Mouse (Mus musculus) gastrocnemius, postnatal 14 days (tissue): ENCODE data around the gene Rpn1. TPM values are rescaled to one million over a fixed set of nuclear protein-coding genes. Genes with fewer than 3 reads are reported as not detected.
A peak's percentile ranks its signal among the peaks of the same experiment; 100 is the strongest.

Experiments used
- DNase-seq: peaks from one replicate; pipeline ENCODE4 v3.0.0; 2021; ENCODE audit warnings: mixed read lengths
- intact Hi-C: fragments of 180-260 bp; cut with DNase I; formaldehyde crosslinking; loops from one replicate; pipeline ENCODE4 v1.15.1; 2025; ENCODE audit warnings: low total_unique reads
- total RNA-seq, 2 experiments: library from RNA; stranded (reverse); gene quantifications; 2 replicates each; pipeline ENCODE4 v1.2.3; 2021

Gene Rpn1
- total RNA-seq, 2 experiments from 2014 or later: 65.9 to 75.8 TPM

DNA sequence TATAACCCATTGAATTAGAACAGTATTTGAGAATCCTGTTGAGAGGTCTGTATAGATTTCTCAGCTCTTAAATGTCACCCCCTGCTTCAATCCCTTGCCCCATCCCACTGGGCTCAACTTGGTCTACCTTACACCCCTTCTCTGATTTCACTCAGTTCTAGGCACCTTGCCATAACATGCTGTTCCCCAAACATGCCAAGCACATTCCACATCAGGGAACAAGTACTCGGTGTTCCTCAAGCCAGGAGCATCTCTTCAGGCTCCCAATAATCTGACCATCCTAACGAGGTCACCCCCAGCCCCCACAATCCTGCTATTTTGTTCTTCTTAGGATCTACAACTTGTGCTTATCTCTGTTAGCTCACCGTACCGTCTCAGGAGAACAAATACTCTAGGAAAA, 21.9 kb upstream of the Rpn1 start:
- no peak for DNase-seq
- intact Hi-C loops: no loop called here

DNA sequence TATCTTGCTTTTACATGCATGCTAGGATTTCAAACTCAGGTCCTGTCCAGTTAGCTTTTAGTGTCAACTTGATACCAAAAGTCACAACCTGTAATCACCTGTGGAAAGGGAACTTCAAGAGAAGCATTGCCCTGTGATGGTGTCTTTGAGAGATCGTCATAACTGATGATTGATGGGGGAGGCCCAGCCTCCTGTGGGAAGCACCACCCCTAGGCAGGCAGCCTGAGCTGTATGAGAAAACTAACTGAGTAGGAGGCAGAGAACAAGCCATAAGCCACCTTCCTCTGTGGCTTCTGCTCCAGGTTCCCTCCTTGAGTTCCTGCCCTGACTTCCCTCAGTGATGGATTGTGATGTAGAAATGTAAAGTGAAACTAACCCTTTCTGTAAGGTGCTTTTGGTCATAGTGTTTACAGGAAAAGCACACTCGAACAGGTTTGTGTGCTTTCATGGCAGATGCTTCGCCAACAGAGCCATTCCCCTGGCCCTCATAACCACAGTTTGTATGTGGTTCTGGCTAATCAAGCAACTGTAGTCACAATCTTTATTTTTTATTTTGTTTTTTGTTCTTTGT, 20.1 kb upstream of the Rpn1 start:
- DNase-seq: no peak
- intact Hi-C loops: no loop called here

- DNase-seq: peak; percentile 45
- intact Hi-C loops: no loop called here
Measured at GRCm38 (mm10) chr6:88065116-88065515, 19.2 kb upstream of the Rpn1 start.

- DNase-seq: no peak
- intact Hi-C loops: no loop called here
Measured at GRCm38 (mm10) chr6:88065968-88066367, 18.3 kb upstream of the Rpn1 start.

DNA sequence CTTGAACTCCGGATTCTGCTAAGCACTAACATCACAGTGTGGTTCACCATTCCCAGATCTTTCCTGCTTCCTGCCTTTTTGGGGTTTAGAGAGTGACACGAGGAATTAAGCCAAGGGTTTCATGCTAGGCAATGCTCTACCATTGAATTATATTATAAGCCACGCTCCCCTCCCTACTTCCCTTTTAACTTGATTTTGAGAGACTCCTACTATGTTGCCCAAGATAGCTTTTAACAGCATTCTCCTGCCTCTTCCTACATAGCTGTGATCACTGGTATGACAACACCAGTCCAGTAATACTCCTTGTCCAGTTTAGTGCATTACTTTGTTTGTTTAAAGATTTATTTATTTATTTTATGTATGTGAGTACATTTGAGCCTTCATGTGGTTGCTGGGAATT, 16.6 kb upstream of the Rpn1 start:
- intact Hi-C loops: no loop called here
- DNase-seq: no peak

GRCm38 (mm10) chr6:88068739-88069138, 15.5 kb upstream of the Rpn1 start:
- no peak for DNase-seq
- intact Hi-C loops: no loop called here

GRCm38 (mm10) chr6:88070468-88070867, 13.8 kb upstream of the Rpn1 start:
- intact Hi-C loops: no loop called here
- no peak for DNase-seq

- DNase-seq: no peak
- intact Hi-C loops: no loop called here
Measured at GRCm38 (mm10) chr6:88071216-88071615, 13.1 kb upstream of the Rpn1 start.

DNA sequence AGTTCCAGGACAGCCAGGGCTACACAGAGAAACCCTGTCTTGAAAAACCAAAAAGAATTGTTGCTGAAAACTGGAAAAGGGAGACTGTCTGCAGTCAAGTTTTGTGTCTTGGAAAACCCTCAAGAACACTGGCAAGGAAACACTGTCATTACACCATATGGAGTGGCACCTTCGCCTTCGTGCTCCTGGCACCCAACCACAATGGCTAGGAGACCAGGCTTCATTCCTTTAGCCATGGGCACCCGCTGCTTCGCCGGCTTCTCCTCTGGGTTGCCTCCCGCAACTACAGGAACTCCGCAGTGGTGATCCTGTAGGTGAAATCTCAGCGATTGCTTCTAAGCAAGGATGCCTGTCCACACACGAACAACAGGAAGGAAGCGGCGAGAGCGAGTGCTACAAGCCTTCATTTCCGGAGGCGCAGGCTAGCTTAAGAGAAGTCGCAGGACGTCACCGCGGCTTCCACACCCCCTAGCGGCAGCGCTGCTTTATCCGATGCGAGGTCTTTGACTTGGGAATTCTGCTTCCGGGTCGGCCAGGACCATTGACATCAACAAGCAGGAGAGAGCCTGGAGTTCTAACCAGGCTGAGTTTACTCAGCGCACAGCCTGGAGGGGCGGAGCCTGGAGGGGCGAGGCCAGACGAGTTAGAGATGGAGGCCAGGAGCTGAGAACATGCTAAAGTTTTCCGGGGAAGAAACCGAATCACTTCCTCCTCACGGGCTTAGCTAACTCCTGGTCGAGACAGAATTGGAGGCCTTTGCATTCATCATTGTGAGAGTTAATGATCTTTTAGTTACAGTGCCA, 9.3 kb upstream of the Rpn1 start:
- intact Hi-C loops: no loop called here
- peak; percentile 93 for DNase-seq

DNA sequence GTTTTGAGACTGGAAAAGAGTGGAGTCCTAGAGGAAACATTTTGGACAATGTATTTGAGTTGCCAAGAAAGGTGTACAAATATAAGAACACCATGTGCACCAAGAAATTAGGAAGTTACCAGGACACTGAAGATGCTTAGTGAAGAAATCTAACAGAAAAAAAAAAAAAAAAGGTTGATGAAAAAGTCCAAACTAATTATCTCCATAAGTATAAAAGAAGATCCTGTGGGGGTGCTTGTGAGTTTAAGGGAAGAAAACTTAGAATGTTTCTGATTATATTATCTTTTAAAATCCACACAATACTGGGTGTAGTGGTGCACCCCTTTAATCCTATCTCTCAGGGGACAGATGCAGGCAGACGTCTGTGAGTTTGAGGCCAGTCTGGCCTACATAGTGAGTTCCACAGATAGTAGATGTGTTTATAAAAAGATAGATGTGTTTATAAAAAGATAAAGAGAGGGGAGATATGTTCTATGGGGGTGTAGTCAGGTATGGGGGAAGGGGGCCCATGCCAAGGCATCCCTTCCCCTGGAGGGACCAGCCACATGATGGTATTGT, 8.2 kb upstream of the Rpn1 start:
- no peak for DNase-seq
- intact Hi-C loops: no loop called here

- no peak for DNase-seq
- intact Hi-C loops: loop anchor here (5.0 kb wide), 1 partner anchor 71 kb away; no protein-coding TSS in a partner anchor
Measured at GRCm38 (mm10) chr6:88083095-88083494, 1.2 kb upstream of the Rpn1 start.

- DNase-seq: no peak
- intact Hi-C loops: loop anchor here (5.0 kb wide), 1 partner anchor 71 kb away; no protein-coding TSS in a partner anchor
Measured at GRCm38 (mm10) chr6:88083672-88084071, 610 bp upstream of the Rpn1 start.

DNA sequence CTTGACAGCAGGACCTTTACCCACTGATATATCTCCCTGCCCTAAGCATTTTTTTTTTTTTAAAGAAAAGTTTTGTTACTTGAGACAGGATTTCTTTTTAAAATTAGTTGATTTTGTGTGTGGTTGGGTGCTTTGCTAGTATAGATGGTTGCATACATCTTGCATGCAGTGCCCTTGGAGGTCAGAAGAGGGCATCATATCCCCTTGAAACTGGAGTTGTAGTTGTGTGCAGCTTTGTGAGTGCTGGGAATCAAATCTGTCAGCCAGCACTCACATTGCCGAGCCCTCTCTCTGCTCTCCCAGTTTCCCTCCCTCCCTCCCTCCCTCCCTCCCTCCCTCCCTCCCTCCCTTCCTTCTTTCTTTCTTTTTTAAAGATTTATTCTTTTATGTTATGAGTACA, 4.7 kb downstream of the Rpn1 start:
- intact Hi-C loops: no loop called here

DNA sequence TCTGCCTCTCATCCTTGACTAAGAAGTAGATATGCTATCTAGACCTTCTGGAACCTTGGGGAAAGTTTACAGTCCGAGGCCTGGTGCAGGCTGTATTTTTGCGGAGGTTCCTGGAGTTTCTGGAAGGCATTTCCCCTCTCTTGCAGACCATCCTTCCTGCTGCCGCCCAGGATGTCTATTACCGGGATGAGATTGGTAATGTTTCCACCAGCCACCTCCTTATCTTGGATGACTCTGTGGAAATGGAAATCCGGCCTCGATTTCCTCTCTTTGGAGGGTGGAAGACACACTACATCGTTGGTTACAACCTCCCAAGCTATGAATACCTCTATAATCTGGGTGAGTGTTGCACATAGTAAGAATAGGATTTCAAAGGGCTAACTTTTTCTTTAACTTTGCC, 11.1 kb downstream of the Rpn1 start:
- DNase-seq: no peak
- intact Hi-C loops: no loop called here

More for the DNA sequence above, 4.7 kb downstream of the Rpn1 start:
- DNase-seq: no peak

DNA sequence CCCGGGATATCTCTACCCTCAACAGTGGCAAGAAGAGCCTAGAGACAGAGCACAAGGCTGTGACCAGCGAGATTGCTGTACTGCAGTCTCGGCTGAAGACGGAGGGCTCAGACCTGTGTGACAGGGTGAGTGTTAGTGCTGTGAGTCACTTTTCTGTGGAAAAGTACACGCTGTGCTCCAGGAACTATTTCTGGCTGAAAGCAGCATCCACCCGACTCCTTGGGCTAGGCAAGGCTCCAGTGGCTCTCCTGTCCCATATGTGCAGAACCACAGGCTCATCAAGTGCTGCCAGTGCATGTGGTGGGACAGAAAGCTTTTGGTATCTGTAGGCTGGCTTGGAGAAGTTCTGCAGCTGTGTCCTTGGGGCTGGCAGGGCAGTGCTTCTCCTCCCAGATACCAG, 17.8 kb downstream of the Rpn1 start:
- intact Hi-C loops: loop anchor here (5.0 to 10.0 kb wide), 2 partner anchors 97 to 190 kb away; partner anchors contain the start of gene Hmces
- no peak for DNase-seq

DNA sequence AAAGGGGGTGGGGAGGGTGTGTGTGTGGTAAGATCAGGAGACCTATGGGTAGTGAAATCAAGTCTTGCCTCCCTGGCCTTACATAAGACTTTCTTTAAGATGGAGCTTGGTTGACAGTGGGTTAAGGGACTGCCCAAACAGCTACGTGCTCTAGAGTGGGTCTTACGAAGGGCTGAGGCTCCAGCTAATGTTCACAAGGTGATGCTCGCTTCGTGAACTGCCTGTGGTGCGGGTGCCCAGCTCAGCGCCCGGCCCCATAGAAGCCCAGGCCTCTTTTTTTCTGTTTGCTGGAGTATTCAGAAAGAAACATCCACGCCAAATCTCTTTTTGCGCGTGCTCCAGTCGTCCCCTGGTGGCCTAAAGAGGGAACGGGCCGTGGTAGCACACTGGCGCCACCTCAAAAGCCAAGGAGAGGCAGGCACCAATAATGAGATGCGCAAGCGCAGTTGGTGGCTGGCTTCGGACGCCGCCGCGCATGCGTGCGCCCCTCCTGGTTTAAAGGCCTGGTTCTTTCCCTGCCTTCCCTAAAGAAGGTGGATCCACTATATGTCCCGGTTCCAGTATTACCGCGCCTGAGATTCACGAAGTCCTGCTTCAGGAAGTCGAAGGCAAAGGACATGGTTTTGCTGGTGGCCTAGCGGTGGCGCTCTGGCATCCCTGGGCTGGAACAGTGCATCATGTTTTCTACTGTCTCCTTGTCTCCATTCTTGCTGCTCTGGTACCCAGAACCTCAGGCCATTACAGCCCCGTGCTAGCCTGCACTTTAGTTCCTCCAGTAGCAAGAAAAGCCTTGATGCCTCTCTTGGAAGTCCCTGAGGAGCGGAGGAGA, 21.7 kb downstream of the Rpn1 start:
- intact Hi-C loops: loop anchor here (10.0 kb wide), 1 partner anchor 101 kb away; no protein-coding TSS in a partner anchor

DNA sequence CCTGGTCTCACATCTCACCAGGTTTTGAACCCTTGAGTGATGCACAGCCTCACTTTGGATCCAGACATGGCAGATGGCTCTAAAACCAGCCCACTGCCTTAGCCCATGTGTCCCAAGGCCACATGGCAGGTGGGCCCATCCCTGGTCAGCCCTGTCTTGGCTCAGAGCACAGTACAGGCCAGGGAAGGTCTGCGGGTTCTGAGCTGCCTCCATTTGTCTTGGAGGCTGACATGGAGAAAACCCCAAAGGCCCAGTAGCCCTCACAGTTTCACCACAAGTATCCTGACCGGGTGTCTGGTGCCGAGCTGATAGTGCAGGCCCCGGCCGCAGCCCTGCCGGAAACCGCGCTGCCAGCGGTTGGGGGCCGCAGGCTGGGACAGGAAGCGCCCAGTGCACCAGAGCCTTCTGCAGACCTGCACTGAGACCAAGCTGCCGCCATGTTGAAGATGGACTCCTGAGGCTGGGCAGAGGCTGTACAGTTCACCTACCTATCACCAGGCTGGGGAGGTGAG, 22.4 kb downstream of the Rpn1 start:
- DNase-seq: no peak
- intact Hi-C loops: loop anchor here (10.0 kb wide), 1 partner anchor 102 kb away; no protein-coding TSS in a partner anchor

More for the DNA sequence above, 21.7 kb downstream of the Rpn1 start:
- DNase-seq: peak; percentile 88

DNA sequence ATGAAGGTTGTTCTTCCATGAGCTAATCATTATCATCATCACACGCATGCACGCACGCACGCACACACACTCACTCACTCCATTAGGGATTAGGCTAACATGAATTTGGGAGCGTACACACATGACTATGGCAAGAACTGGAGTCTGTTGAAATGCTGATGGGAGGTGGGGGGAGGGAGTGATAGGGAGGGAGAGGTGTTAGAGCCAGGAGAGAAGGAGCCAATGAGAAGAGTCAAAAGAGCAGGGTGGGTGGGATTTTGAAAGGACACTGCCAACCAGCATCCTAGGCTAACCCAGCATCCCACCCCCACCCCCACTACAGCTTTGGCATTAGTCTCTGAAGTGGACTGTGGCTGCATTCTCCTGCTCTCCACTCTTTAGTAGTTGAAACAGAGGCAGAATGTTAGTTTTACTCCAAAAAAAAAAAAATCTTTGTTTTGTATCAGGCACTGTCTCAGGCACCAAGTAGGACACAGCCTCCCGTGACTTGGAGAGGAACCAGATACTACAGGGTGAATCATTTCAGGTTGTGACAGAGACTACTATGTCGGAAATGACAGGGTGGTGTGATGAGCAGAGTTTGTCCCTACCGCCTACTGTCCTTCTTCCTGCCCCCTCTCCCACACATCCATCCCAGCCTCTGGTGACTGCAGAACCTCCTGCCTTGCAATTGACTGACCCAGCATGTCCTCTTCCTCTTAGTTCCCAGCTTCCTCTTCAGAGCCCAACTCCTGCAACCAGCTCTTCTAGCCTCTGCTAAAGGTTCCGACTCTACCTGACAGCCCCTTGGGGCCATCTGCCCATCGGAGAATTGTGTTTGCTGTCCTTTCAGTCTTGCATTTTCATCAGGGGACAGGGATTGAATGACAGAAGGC, 23.6 kb downstream of the Rpn1 start:
- DNase-seq: no peak
- intact Hi-C loops: loop anchor here (10.0 kb wide), 1 partner anchor 103 kb away; no protein-coding TSS in a partner anchor
